Mouse (Mus musculus) ovary, postnatal 14 days (tissue): ENCODE results near the gene Jazf1.

ENCODE experiments used
- DNase-seq: peaks from one replicate; pipeline ENCODE4 v3.0.0; 2022; ENCODE audit warnings: low spot score

Gene Jazf1

DNA sequence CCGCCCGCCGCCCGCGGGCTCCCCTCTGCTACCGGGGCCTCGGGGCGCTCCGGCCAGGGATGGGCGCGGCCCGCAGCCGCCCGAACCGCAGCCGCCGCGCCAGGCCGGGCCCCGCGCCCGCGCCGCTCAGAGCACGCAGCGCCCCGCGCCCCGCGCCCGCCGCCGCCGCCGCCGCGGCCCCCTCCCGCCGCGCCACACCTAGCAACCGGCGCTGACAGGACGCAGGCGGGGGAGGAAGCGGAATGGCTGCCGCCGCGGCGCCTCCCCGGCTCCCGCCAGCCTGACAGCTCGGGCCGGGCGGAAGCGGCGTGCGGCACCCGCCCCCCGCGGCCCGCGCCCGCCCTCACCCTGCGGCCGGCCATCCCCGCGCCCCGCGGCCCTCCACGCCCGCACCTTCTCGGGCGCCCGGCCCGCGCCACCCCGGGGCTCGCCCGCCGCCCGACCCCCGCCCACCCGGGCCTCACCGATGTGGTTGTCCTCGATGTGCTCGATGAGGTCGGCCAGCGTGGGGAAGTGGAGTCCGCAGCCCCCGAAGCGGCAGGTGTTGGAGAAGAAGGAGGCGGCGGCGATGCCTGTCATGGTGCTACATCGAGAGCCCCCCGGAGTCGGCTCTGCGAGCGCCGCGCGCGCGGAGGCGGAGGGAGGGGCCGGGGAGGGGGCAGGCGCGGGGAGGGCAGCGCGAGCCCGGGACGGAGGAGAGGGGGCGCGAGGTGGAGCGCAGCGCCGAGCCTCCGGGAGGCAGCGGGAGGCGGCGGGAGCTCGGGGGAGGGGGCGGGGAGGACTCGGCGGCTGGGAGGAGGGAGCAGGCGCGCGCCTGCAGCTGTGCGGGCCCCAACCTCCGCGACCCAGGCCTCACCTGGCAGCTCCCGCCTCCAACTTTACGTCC, at the start of gene Jazf1:
Gene Jazf1, minus strand, starts transcription at position 643 of the 886 bp plus-strand sequence.
- no peak for DNase-seq

DNA sequence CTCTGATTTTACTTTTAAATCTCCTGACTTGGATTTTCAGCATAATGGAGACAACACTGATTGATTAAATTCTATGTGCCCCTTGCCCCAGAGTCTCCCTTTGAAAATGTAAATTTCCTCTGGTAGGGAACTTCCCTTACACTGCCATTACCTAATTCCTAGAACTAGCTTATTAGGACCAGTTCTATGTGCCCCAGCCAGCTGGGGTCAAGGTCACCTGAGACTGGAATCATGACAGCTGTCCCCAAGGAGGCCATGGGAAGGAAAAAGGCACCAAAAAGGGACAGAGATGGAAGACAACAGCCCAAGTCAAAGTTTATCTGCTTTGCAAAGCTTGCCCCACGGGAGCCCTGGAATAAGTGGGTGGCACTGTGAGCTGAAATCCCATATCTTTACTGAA, 49.4 kb upstream of the Jazf1 start:
- no peak for DNase-seq

GRCm38 (mm10) chr6:53086879-53087278, 18.4 kb upstream of the Jazf1 start:
- DNase-seq: no peak

GRCm38 (mm10) chr6:53081241-53081640, 12.8 kb upstream of the Jazf1 start:
- DNase-seq: no peak

DNA sequence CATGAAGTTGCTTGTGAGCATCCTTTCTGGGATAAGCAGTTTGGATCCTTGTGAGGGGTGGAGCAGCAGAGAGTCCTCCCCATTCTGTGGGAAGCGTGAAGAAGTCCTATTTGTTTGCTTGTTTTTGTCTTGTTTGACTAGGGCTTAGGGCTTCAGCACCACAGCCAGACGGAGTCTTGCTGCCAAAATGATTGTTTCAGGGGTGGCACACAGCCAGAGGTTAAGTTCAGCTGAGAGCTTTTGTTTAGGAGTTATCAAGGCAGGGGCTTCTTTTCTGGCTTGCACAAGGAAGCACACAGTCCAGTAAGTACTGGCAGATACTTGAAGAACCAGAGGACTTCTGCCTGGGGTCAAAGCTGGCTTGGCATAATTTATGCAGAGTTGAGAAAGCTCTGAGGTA, 10.2 kb upstream of the Jazf1 start:
- DNase-seq: no peak

GRCm38 (mm10) chr6:53071732-53072131, 3.3 kb upstream of the Jazf1 start:
- no peak for DNase-seq

DNA sequence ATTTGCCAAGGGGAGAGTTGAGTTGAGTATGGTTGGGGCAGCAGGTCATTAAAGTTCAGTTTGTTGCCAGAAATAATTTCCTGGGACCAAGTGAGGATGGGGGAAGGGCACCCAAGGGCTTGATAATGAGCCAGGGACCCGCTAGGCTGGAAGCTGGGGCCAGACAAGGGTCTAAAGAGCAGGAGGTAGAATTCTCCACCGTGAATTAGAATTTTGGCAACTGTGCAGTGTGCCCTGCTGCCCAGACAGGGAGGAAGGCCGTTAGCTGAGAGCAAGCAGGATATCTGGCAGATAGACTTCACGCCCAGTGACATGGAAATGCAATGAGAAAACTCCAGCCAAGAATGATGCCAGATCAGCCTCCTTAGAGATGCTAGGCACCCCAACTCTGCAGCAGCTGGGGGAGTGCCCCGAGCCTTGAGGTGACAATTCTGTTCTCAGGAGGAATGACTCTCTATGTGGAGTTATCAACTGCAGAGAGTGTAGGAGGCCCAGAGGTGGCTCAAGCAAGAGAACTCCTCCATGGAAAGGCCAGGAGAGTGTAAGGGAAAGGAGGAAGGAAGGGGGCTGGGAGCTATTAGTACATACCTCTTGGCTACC, 1.6 kb upstream of the Jazf1 start:
- DNase-seq: no peak

GRCm38 (mm10) chr6:53068875-53069178, 396 bp upstream of the Jazf1 start:
- no peak for DNase-seq

GRCm38 (mm10) chr6:53067446-53067988, 914 bp downstream of the Jazf1 start:
- no peak for DNase-seq

DNA sequence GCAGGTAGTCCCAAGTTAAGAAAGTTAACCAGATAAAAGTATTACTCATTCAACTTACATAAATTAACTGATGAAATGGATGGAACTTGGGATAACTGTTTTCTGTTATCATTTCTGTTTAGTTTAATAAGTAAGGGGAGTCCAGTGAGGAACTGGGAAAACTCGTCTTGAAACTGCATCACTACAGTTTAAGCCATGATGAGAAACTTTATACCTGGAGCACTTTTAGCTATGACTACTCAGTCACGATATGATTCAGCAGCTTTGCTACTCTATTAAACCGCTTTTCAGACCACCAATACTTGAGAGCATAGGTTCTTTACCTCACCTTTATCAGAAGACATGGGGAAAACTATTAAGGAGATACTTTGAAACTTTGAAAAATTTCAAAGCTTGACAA, 1.5 kb downstream of the Jazf1 start:
- DNase-seq: no peak

DNA sequence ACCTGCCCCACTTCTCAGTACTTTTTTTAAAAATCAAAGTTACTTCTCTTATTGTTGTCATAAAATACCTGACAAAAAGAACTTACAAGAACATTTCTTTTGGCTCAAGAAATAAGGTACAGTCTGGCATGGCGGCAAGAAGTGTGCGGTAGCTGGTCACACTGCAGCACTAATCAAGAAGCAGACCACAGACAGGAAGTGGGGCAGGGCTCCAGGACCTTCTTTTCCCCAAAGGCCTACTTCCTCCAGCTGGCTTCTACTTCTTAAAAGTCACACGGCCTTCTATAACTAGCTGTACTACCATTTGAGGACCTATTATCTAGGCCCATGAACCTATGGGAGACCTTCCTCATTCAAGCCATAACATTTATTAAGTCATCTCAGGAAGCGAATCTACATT, 4.4 kb downstream of the Jazf1 start:
- no peak for DNase-seq

DNA sequence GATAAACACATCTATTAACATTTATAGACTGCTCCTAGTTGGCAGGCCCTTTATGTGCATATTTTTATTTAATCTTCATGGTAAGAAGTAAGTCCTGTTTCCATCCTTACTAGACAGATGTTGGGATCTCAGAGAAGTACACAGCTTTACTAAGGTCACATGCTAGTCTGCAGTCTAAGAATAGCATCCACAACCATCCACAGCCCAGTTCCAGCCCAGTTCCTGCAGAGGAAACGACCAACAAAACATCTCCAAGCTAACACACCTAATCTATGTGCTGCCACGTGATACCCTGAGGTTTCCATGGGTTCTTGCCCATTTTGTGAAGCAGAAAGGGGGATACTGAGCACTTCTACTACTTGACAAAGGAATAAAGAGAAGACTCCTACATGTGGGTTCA, 13.5 kb downstream of the Jazf1 start:
- DNase-seq: no peak

DNA sequence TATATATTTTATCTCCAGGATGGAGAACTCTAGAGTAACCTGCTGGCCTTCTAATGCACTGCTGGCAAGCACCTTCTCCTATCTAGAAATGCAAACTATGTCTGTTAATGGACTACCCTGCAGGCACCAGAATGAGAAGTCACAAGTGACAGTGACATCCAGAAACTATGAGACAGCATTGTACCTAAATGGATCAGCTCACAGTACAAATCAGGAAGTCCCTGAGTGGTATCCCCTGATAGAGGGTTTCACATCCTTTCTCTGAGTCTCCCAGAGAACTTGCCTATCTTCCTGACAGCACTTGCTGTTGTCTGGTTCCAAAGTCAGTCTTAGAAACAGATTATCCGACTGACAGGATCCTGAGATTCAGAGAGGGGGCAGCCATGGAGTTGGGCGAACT, 22.9 kb downstream of the Jazf1 start:
- no peak for DNase-seq

DNA sequence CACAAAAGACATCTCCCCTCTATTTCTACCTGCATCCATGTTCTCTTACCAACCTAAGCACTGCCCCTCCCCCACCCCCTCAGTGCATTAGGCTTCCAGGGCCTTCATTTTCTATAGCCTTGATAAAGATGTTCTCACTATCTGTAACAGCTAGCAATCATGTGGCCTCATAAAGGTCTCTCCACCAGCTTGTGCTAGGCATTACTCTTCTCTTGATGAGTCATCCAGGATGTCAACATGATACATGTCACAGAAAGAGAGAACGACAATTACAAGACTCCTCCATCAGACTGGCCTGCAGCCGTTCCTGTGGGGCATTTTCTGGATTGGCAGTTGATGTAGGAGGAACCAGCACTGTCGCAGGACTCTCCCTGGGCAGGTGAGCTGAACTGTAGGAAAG, 30.3 kb downstream of the Jazf1 start:
- DNase-seq: no peak

- no peak for DNase-seq
Measured at GRCm38 (mm10) chr6:53034362-53035011, 33.9 kb downstream of the Jazf1 start.

- DNase-seq: no peak
Measured at GRCm38 (mm10) chr6:53032730-53033484, 35.5 kb downstream of the Jazf1 start.

DNA sequence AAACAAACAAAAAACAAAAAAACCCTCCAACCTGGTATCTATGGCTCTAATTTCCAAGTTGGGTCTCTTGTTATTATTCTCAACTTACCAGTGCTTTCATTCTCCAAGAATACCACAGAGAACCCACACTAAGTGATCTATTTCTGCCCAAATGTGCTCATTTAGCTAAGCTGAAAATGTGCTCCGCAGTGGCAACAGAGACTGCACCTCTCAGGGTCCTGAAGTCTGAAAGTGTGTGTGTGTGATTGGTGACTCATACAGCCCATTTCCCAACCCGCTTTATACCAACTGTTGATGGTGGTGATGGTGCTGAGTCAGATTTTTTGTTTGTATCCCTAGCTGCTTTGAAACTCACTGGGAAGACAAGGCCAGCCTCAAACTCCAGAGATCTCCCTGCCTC, 46.4 kb downstream of the Jazf1 start:
- DNase-seq: no peak

GRCm38 (mm10) chr6:53021081-53021480, 47.4 kb downstream of the Jazf1 start:
- no peak for DNase-seq

GRCm38 (mm10) chr6:53017357-53018205, 50.9 kb downstream of the Jazf1 start:
- DNase-seq: no peak

GRCm38 (mm10) chr6:53014460-53015455, 53.7 kb downstream of the Jazf1 start:
- DNase-seq: no peak
